Mouse (Mus musculus): ENCODE results near the gene Sgip1.

DNA sequence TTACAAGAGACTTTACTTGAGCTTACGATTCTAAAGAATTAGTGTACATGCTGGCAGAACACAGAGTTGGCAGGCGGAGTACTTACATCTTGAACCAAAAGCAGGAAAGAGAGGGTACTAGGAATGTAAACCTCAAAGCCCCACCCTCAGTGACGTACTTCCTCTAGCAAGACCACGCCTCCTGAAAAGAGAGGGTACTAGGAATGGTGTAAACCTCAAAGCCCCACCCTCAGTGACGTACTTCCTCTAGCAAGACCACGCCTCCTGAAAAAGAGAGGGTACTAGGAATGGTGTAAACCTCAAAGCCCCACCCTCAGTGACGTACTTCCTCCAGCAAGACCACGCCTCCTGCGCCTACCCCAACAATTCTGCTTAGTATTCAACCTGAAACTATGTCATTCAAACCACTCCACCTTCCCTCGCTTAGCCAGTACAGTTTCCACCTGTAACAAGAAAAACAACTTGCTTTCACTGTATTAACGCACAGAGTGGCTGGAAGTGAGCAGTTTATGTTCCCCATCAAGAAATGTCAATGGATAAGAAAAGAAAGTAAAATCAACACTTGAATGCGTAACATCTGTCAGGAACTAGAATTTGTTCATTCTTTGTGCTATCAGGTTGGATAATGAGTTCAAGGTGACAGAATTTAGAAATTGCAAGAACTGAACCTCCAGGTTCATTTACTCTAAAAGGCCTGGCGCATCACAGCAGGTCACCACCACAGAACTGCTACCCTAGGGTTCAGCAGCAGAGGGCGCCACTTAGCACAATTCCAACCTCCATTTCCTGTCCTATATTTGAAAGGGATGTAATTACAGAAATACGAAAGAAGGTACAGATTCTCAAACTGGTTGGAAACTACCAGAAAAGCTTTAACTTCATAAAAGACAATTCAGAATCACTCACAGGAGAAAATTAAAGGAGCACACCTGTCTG lies 118.4 kb downstream of the Sgip1 start:
- TF ChIP-seq POLR2A (IDR thresholded peaks at IDR 0.05; ENCODE audit: borderline replicate concordance, extremely low read depth, low read depth, low read length) = no peak
- TF ChIP-seq CTCF (IDR thresholded peaks at IDR 0.05; ENCODE audit: insufficient read depth, low read length) = peak; percentile 53
